Mouse (Mus musculus) heart, postnatal 14 days (tissue): ENCODE measurements at regions not wholly inside any gene's neighbourhood (a gene's known extent, or its start where the extent isn't known, plus 50 kb on each side); places are given as distances from the start of the nearest gene placed in this dataset.
"Not testable (repeated sequence)": the region's sequence is repeated elsewhere in the genome, so short reads cannot be mapped to it uniquely, and the experiment has no call there.

ENCODE experiments used
- DNase-seq, 2 experiments: peaks; one replicate each; pipeline ENCODE4 v3.0.0; 2021 to 2022
- intact Hi-C: fragments of 180-260 bp; cut with DNase I; formaldehyde crosslinking; loops from one replicate; pipeline ENCODE4 v1.15.1; 2025

DNA sequence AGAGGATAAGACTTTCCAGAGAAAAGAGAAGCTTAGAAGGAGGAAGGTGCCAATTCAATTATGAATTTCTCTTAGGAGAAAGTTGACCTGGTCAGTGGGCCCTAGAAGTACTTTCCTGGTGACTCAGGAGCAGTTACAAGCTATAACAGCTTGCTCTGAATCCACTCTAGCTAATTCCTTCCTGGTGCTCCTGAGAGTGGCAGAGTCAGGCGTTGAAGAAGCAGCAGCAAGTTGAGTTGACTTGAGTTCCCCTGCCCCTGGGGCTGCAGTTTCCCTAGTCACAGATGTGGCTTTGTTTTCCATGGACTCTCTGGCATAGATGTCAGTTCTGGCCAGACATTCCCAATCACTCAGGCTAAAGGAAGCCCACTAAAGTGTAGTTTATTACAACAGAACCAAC, 85.9 kb downstream of the Osr1 start:
- DNase-seq, result no peak
- intact Hi-C loops, result no loop called here

DNA sequence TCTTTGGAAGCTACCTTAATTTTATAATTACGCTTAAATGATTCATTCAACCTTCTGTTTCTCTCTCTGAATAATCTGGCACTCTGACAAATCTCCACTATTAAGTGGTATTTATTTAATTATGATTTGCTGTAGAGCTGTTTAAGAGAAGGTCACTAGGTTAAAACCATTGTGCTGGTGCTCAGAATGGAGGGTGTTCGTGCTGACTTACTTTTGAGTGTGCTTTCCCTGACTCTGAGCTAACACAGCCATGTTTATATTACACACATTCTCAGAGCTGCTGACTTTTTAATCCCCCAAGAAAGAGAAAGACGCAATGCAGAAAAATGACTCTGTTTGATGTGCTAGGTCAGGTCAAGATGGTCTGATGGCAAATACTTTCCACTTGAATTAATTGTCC, 86.4 kb downstream of the Osr1 start:
- intact Hi-C loops, result no loop called here
- DNase-seq, result no peak

DNA sequence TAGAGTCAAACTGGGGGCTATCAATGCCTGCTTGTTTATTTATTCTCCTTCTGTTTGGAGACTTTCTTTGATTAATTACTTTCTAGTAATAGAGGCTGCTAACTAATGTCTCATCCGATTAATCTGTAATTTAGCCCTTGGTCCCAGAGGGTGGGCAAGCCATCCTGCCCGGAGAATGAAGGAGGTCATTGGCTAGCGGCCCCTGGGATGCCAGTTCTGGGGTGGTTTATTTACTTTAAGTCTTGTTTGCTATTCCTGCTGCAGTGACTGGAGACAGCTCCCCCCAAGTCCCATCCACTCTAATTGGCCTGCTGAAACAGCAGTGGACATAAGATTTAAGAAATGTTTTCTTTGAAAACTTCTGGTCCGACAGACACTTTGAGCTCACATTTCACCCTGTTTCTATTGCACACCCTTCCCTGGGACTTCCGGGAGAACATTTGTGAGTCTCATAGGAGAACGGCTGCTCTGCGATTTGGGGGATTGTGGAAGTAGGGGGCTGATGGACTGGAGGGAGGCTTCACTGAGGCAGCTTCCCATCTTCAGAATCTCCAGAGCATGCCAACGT, 87.4 kb downstream of the Osr1 start:
- no peak for DNase-seq
- intact Hi-C loops, result no loop called here

DNA sequence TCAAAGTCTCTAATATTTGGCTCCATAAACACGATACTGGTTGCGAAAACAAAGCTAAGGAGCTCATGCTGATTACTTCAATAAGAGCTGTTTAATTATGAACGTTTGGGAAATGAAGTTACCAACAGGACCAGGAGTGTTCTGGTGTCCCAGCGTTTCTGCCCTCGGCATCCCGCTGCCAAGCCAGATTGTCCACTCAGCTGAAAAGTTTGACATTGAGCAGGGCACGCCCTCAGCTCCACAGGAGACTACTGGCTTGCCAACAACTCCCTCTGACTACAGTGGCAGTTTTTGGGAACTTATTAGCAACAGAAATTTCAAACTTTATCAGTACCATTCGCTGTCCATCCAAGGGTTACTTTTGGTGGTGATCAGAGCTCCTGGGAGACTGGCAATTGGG, 87.9 kb downstream of the Osr1 start:
- intact Hi-C loops, result no loop called here
- peak; percentile 7 to 16 for DNase-seq

GRCm38 (mm10) chr12:9660299-9660698, 90.4 kb downstream of the Osr1 start:
- intact Hi-C loops, result no loop called here
- no peak for DNase-seq

DNA sequence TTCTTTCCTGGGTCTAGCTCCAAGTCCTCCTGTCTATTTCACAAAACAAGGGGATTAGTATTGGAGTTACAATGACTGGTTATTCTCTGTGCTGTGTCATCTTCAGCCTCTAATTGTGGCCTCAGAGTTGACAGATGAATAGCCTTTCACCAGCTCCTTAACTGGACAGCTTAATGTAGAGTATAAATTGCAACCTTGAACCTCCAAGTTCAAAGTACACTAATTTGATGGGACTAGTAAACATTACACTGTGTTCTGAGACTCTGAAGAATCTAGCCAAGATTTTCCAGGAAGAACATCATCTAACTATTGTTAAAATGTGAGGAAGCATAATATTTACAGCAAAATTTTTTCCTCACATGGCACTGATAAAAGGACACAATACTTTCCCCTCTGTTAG, 118.9 kb downstream of the Osr1 start:
- DNase-seq, result no peak
- intact Hi-C loops, result no loop called here

DNA sequence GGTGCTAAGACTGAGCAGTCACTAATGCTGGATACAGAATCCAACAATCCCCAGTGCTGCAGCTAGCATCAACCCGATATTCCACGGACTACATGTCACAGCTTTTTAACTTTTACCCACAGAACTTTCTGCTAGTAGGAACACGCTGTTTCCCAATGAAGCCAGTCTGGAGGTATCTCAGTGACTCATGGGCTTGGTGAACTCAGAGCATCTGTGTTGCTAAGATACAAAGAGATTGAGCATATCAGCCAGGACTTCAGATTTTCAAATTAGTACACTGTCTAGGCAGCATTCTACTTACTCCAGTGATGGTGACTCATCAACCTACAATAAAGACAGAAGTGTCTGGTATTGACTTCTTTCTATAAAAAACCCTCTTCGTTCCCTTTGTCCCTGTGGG, 119.6 kb downstream of the Osr1 start:
- DNase-seq, result no peak
- intact Hi-C loops, result no loop called here

GRCm38 (mm10) chr12:9732921-9733320, 163.0 kb downstream of the Osr1 start:
- DNase-seq, result peak; percentile 3 to 30
- intact Hi-C loops, result no loop called here

GRCm38 (mm10) chr12:9744709-9745395, 174.9 kb downstream of the Osr1 start:
- DNase-seq, result no peak
- intact Hi-C loops, result no loop called here

GRCm38 (mm10) chr12:9751261-9752078, 181.6 kb downstream of the Osr1 start:
- intact Hi-C loops, result no loop called here
- no peak for DNase-seq

GRCm38 (mm10) chr12:9752079-9752450, 182.1 kb downstream of the Osr1 start:
- intact Hi-C loops, result no loop called here
- no peak for DNase-seq

GRCm38 (mm10) chr12:9756411-9756810, 186.5 kb downstream of the Osr1 start:
- DNase-seq, result no peak
- intact Hi-C loops, result no loop called here

DNA sequence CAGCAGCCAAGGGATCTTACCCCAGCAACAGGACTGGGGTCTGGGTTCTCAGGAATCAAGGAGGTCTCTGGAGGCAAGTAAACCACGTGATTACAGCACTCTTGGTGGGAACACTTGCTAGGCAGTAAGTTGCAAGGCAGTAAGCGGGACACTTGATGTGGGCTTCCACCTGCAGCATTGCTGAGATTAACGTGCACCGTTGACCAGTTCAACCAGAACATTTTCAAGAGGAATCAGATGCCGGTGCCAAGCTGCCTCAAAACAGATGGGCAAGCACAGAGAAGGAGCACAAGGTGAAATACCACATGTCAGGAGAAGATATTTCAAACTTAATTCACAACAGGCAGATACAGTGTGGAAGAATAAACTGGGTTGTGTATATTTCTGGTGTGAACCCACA, 190.9 kb downstream of the Osr1 start:
- intact Hi-C loops, result no loop called here
- no peak for DNase-seq

- DNase-seq, result peak in 1 of 2 experiments; percentile 8
- intact Hi-C loops, result not testable (repeated sequence)
Observed at GRCm38 (mm10) chr12:9762291-9762811, 192.4 kb downstream of the Osr1 start.

GRCm38 (mm10) chr12:9762842-9763241, 192.9 kb downstream of the Osr1 start:
- intact Hi-C loops, result no loop called here
- no peak for DNase-seq

GRCm38 (mm10) chr12:9770908-9771307, 201.0 kb downstream of the Osr1 start:
- DNase-seq, result no peak
- intact Hi-C loops, result no loop called here

DNA sequence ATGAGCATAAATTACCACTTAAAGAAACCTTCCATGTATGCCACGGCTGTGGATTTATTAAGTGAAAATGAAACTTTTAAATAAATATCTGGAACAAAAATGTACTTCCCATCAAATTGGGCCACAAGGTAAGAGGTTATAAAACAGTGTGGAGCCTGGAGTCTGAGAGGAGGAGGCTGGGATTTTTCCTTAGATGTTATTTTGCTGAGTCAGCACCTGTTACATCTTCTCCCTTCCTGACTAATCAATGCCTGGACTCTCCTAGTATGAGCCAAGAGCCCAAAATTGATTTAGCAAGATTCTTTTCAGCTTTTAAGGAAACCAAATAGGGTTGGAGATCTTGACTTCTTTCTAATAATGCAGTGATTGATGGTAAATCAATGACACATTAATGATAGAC, 203.0 kb downstream of the Osr1 start:
- no peak for DNase-seq
- intact Hi-C loops, result no loop called here

DNA sequence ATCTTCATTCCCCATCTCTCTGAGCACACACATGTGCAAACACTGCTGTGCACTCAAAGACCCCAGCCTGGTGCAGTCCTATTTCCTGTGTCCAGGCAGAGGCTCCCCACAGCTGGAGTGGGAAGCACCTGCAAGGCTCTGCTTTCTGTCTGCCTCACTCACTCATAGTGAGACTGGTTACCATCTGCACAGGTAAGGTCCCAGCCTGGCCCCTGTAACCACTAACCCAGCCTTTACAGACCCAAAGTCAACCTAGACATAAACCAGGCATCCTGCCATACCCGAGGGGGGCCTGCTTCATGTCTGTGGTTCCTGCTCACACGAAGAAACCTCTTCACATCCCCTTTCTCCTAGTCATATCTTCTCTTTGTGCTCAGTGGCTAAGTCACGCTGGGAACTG, 232.4 kb downstream of the Osr1 start:
- no peak for DNase-seq
- intact Hi-C loops, result no loop called here

DNA sequence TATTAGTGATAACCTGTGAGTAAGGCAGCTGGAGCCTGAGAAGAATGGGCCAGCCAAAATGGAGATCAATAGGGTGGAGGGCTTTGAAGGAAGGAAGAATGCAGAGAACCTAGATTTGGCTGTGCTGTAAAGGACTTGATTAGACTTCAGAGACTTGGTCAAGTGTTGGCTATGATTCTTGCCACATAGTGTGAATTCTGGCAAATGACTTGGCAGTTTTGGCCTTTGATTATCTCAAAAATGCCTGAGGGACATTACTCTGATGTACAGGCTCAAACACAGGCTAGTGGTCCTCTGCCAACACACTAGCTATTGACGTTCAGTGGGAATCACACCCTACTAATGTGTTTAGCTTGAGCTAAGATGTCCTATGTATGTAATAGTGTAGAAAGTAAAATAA, 237.5 kb downstream of the Osr1 start:
- DNase-seq, result peak in 1 of 2 experiments; percentile 39
- intact Hi-C loops, result no loop called here

- intact Hi-C loops, result no loop called here
- no peak for DNase-seq
Observed at GRCm38 (mm10) chr12:9833273-9833672, 263.4 kb downstream of the Osr1 start.

- intact Hi-C loops, result no loop called here
- DNase-seq, result no peak
Observed at GRCm38 (mm10) chr12:9839198-9839845, 269.4 kb downstream of the Osr1 start.
